Mouse (Mus musculus) megakaryocyte-erythroid progenitor cell, adult 5-6 weeks (primary cell): Measurements from ENCODE around the gene Atp7b. TPM values are rescaled to one million over a fixed set of nuclear protein-coding genes. Genes with fewer than 3 reads are reported as not detected.

ENCODE experiments used
- ATAC-seq: replicated peaks from 2 replicates; pipeline ENCODE4 v1.8.0; 2016; ENCODE audit warnings: mild to moderate bottlenecking, inconsistent platforms; ENCODE audit not compliant: severe bottlenecking, poor library complexity, low FRiP score, low TSS enrichment
- total RNA-seq, 2 experiments: library from RNA; stranded (forward) in 1 of 2; stranded (reverse) in 1 of 2; fragments of 200-1000, 215-1000 nt in 1 of 2; fragments of >200 nt in 1 of 2; fragmentation: Nextera tagmentation in 1 of 2; gene quantifications; 2 replicates each; pipeline ENCODE4 v1.2.3; 2014 to 2017

Gene Atp7b
- total RNA-seq (2014; fragmentation: Nextera tagmentation) (50.4 and 51.5 TPM in 2 replicates), total RNA-seq (2017) (14.3 and 29.1 TPM in 2 replicates)

GRCm38 (mm10) chr8:22059821-22060445 lies at the start of gene Atp7b:
Atp7b (minus strand) TSS chr8:22060305.
- ATAC-seq: peak; percentile 59

GRCm38 (mm10) chr8:22107020-22107419 lies 46.9 kb upstream of the Atp7b start:
- no peak for ATAC-seq

- peak; percentile 59; the same call in 1 of the 2 replicates for ATAC-seq
These were observed 31.5 kb upstream of the Atp7b start for GRCm38 (mm10) chr8:22091568-22091967.

GRCm38 (mm10) chr8:22089226-22089625 lies 29.1 kb upstream of the Atp7b start:
- ATAC-seq: no peak

GRCm38 (mm10) chr8:22079313-22080007 lies 19.4 kb upstream of the Atp7b start:
- no peak for ATAC-seq

- ATAC-seq: no peak
These were observed 1.0 kb upstream of the Atp7b start for GRCm38 (mm10) chr8:22061126-22061525.

- ATAC-seq: peak; percentile 94
These were observed 363 bp upstream of the Atp7b start, which contains the start of gene Alg11 for GRCm38 (mm10) chr8:22060446-22060889. Alg11 (plus strand) TSS chr8:22060721.

- ATAC-seq: no peak
These were observed 859 bp downstream of the Atp7b start for GRCm38 (mm10) chr8:22059153-22059738.

- ATAC-seq: peak; percentile 27
These were observed 1.7 kb downstream of the Atp7b start for GRCm38 (mm10) chr8:22058368-22058767.

GRCm38 (mm10) chr8:22056850-22057249 lies 3.3 kb downstream of the Atp7b start:
- ATAC-seq: 0 out of 2 replicates have a peak, but pooled peaks have one; percentile 2

- no peak for ATAC-seq
These were observed 4.6 kb downstream of the Atp7b start for GRCm38 (mm10) chr8:22055492-22055877.

- ATAC-seq: peak; percentile 81
These were observed 5.2 kb downstream of the Atp7b start for GRCm38 (mm10) chr8:22054674-22055491.

- peak; percentile 98 for ATAC-seq
These were observed 12.2 kb downstream of the Atp7b start for GRCm38 (mm10) chr8:22047699-22048464.

- ATAC-seq: no peak
These were observed 16.4 kb downstream of the Atp7b start for GRCm38 (mm10) chr8:22043706-22044105.

GRCm38 (mm10) chr8:22042515-22042914 lies 17.6 kb downstream of the Atp7b start:
- ATAC-seq: no peak

GRCm38 (mm10) chr8:22040153-22040509 lies 20.0 kb downstream of the Atp7b start:
- ATAC-seq: no peak

- ATAC-seq: 0 out of 2 replicates have a peak, but pooled peaks have one; percentile 21
These were observed 20.5 kb downstream of the Atp7b start for GRCm38 (mm10) chr8:22039468-22040152.

GRCm38 (mm10) chr8:22037022-22037421 lies 23.1 kb downstream of the Atp7b start:
- no peak for ATAC-seq
